Mouse (Mus musculus): ENCODE measurements around the gene Cpsf4.
"Not testable (repeated sequence)": the region's sequence is repeated elsewhere in the genome, so short reads cannot be mapped to it uniquely, and the experiment has no call there.

Cpsf4 gene

GRCm38 (mm10) chr5:145185244-145185643 is 18.2 kb downstream of the Cpsf4 start:
- DNase-seq (ENCODE audit: low spot score): no peak

GRCm38 (mm10) chr5:145189416-145189815 is 22.4 kb downstream of the Cpsf4 start:
- DNase-seq (ENCODE audit: low spot score): no peak

- no peak for DNase-seq (ENCODE audit: low spot score)
These were observed 23.4 kb downstream of the Cpsf4 start for GRCm38 (mm10) chr5:145190373-145190772.

- DNase-seq (ENCODE audit: low spot score): peak; percentile 94
These were observed 24.1 kb downstream of the Cpsf4 start for GRCm38 (mm10) chr5:145190875-145191798.

- no peak for DNase-seq (ENCODE audit: low spot score)
These were observed 24.9 kb downstream of the Cpsf4 start, which contains the start of gene Atp5j2 for GRCm38 (mm10) chr5:145191962-145192361. TSS of gene Atp5j2 (minus strand) at chr5:145192062.

- no peak for DNase-seq (ENCODE audit: low spot score)
These were observed 33.4 kb downstream of the Cpsf4 start for GRCm38 (mm10) chr5:145200387-145200786.

- peak; percentile 94 for DNase-seq (ENCODE audit: low spot score)
These were observed 34.4 kb downstream of the Cpsf4 start, which contains the start of gene Zkscan14 for GRCm38 (mm10) chr5:145201321-145201991. TSS of gene Zkscan14 (minus strand) at chr5:145201868.

- DNase-seq (ENCODE audit: low spot score): no peak
These were observed 35.4 kb downstream of the Cpsf4 start for GRCm38 (mm10) chr5:145202446-145202845.

- peak; percentile 99 for DNase-seq (ENCODE audit: low spot score)
These were observed 37.1 kb downstream of the Cpsf4 start, which contains the start of gene Zkscan5 for GRCm38 (mm10) chr5:145203936-145204691. TSS of gene Zkscan5 (plus strand) at chr5:145204562.

- DNase-seq (ENCODE audit: low spot score): no peak
These were observed 38.0 kb downstream of the Cpsf4 start for GRCm38 (mm10) chr5:145205041-145205440.

GRCm38 (mm10) chr5:145207385-145207784 is 40.4 kb downstream of the Cpsf4 start:
- DNase-seq (ENCODE audit: low spot score): no peak

GRCm38 (mm10) chr5:145207954-145208353 is 40.9 kb downstream of the Cpsf4 start:
- no peak for DNase-seq (ENCODE audit: low spot score)

- DNase-seq (ENCODE audit: low spot score): not testable (repeated sequence)
These were observed 41.4 kb downstream of the Cpsf4 start for GRCm38 (mm10) chr5:145208391-145208790.

- DNase-seq (ENCODE audit: low spot score): no peak
These were observed 44.3 kb downstream of the Cpsf4 start for GRCm38 (mm10) chr5:145211340-145211739.

- DNase-seq (ENCODE audit: low spot score): no peak
These were observed 45.2 kb downstream of the Cpsf4 start for GRCm38 (mm10) chr5:145212216-145212615.

- no peak for DNase-seq (ENCODE audit: low spot score)
These were observed 46.5 kb downstream of the Cpsf4 start for GRCm38 (mm10) chr5:145213505-145213904.

- DNase-seq (ENCODE audit: low spot score): no peak
These were observed 47.7 kb downstream of the Cpsf4 start for GRCm38 (mm10) chr5:145214679-145215078.

- no peak for DNase-seq (ENCODE audit: low spot score)
These were observed 50.7 kb downstream of the Cpsf4 start for GRCm38 (mm10) chr5:145217746-145218145.

GRCm38 (mm10) chr5:145218206-145218605 is 51.2 kb downstream of the Cpsf4 start:
- DNase-seq (ENCODE audit: low spot score): no peak

GRCm38 (mm10) chr5:145218671-145219070 is 51.7 kb downstream of the Cpsf4 start:
- no peak for DNase-seq (ENCODE audit: low spot score)

GRCm38 (mm10) chr5:145219981-145220380 is 53.0 kb downstream of the Cpsf4 start:
- no peak for DNase-seq (ENCODE audit: low spot score)

- no peak for DNase-seq (ENCODE audit: low spot score)
These were observed 55.8 kb downstream of the Cpsf4 start for GRCm38 (mm10) chr5:145222840-145223239.

Data from embryo, embryonic 10.5 days (tissue).